Mouse (Mus musculus): Measurements from ENCODE around the gene Ap3d1.

Ap3d1 gene

GRCm38 (mm10) chr10:80668614-80669013, 73.5 kb downstream of the Ap3d1 start:
- no peak for DNase-seq (ENCODE audit: extremely low read depth, low read depth)

GRCm38 (mm10) chr10:80666837-80667412, 75.1 kb downstream of the Ap3d1 start:
- DNase-seq (ENCODE audit: extremely low read depth, low read depth) = no peak

GRCm38 (mm10) chr10:80665981-80666733, 75.9 kb downstream of the Ap3d1 start:
- DNase-seq (ENCODE audit: extremely low read depth, low read depth) = no peak

- no peak for DNase-seq (ENCODE audit: extremely low read depth, low read depth)
Measured at GRCm38 (mm10) chr10:80665459-80665858, 76.6 kb downstream of the Ap3d1 start.

GRCm38 (mm10) chr10:80665016-80665380, 77.1 kb downstream of the Ap3d1 start:
- no peak for DNase-seq (ENCODE audit: extremely low read depth, low read depth)

GRCm38 (mm10) chr10:80664197-80665015, 77.7 kb downstream of the Ap3d1 start:
- DNase-seq (ENCODE audit: extremely low read depth, low read depth) = no peak

GRCm38 (mm10) chr10:80663485-80664196, 78.4 kb downstream of the Ap3d1 start:
- no peak for DNase-seq (ENCODE audit: extremely low read depth, low read depth)

GRCm38 (mm10) chr10:80661149-80661548, 80.9 kb downstream of the Ap3d1 start:
- peak; percentile 33 for DNase-seq (ENCODE audit: extremely low read depth, low read depth)

- DNase-seq (ENCODE audit: extremely low read depth, low read depth) = peak; percentile 51
Measured at GRCm38 (mm10) chr10:80659213-80659612, 82.9 kb downstream of the Ap3d1 start.

- DNase-seq (ENCODE audit: extremely low read depth, low read depth) = peak; percentile 83
Measured at GRCm38 (mm10) chr10:80658841-80659202, 83.2 kb downstream of the Ap3d1 start.

- DNase-seq (ENCODE audit: extremely low read depth, low read depth) = peak; percentile 38
Measured at GRCm38 (mm10) chr10:80658194-80658840, 83.7 kb downstream of the Ap3d1 start.

Measured in MEL-GATA-1-ER (cell line).